Mouse (Mus musculus) heart, adult 2 months (tissue): ENCODE results near the gene Vps54. TPM values are rescaled to one million over a fixed set of nuclear protein-coding genes. Genes with fewer than 3 reads are reported as not detected.

Experiments
- DNase-seq, 2 experiments: peaks; one replicate each; pipeline ENCODE4 v3.0.0; 2021
- H3K27ac ChIP-seq: fragments of 200-600 bp; 2 replicates; pipeline ENCODE4 v1.8.1; 2022
- H3K27me3 ChIP-seq: fragments of 200-500 bp; 2 replicates; pipeline ENCODE4 v1.6.1; 2012; ENCODE audit warnings: mild to moderate bottlenecking, low read length, inconsistent platforms, mixed read lengths; ENCODE audit not compliant: control insufficient read depth, insufficient read depth
- H3K36me3 ChIP-seq: fragments of 200-500 bp; 2 replicates; pipeline ENCODE4 v1.6.1; 2012; ENCODE audit warnings: low read length, inconsistent platforms; ENCODE audit not compliant: control insufficient read depth, insufficient read depth
- H3K4me1 ChIP-seq: fragments of 200-500 bp; 2 replicates; pipeline ENCODE4 v1.6.1; 2011; ENCODE audit warnings: low read length; ENCODE audit not compliant: control insufficient read depth, insufficient read depth
- H3K4me3 ChIP-seq: fragments of 200-600 bp; 2 replicates; pipeline ENCODE4 v1.8.1; 2022
- H3K79me2 ChIP-seq: fragments of 200-500 bp; replicated peaks from 2 replicates; pipeline ENCODE4 v1.6.1; 2012; ENCODE audit warnings: mild to moderate bottlenecking, inconsistent platforms, low read length, moderate library complexity, mixed read lengths; ENCODE audit not compliant: control insufficient read depth, insufficient read depth
- H3K9ac ChIP-seq: fragments of 200-500 bp; 2 replicates; pipeline ENCODE4 v1.6.1; 2012; ENCODE audit warnings: low read depth, mild to moderate bottlenecking, control low read depth, inconsistent platforms, low read length, mixed read lengths
- CTCF ChIP-seq: fragments of 200-600 bp; IDR thresholded peaks from 2 replicates; pipeline ENCODE4 v1.8.1; 2022; ENCODE audit warnings: antibody characterized with exemption, mild to moderate bottlenecking, moderate library complexity
- EP300 ChIP-seq: fragments of 200-500 bp; IDR thresholded peaks from 2 replicates; pipeline ENCODE4 v1.6.1; 2011; ENCODE audit warnings: low read depth, low read length, control low read depth; ENCODE audit not compliant: insufficient read depth
- POLR2A ChIP-seq: fragments of 200-500 bp; IDR thresholded peaks from 2 replicates; pipeline ENCODE4 v1.6.1; 2011; ENCODE audit warnings: mild to moderate bottlenecking, low read depth, low read length, control low read depth; ENCODE audit not compliant: insufficient read depth
- WGBS: fragments of 180-500 bp; shearing (Covaris S2); methylation state at CpG from one replicate; pipeline ENCODE4 v1.1.7; 2018; 5-methylcytosine and 5-hydroxymethylcytosine counted together
- intact Hi-C: fragments of 180-260 bp; cut with DNase I; formaldehyde crosslinking; loops from one replicate; pipeline ENCODE4 v1.15.1; 2025
- polyA plus RNA-seq: library from polyadenylated mRNA; depleted of rRNA; stranded (reverse); fragments of >200 nt; gene quantifications from 2 replicates; pipeline ENCODE4 v1.2.3, GENCODE M21; 2012
- total RNA-seq, 2 experiments: library from RNA; stranded (reverse); gene quantifications; 2 replicates each; pipeline ENCODE4 v1.2.3; 2021

The Vps54 gene
- total and polyA plus RNA-seq, 3 experiments, result 7.9 to 18.8 (median 17.8) TPM

- H3K27me3 ChIP-seq, result no peaks in the 10 kb centered on the region
- H3K79me2 ChIP-seq, result no peaks in the 10 kb centered on the region
- H3K4me3 ChIP-seq, result no peak overlapping the region
- no peak for DNase-seq
- peaks cover 10% of the 10 kb centered on the region for H3K4me1 ChIP-seq
- no peak for TF ChIP-seq EP300
- TF ChIP-seq CTCF, result no peak
- no peak for TF ChIP-seq POLR2A
- 66% methylated on average over 6 of the region's 6 CpGs for WGBS
- peak overlapping the region; percentile 2; the same call in 1 of the 2 replicates for H3K27ac ChIP-seq
- no peak overlapping the region for H3K9ac ChIP-seq
- peaks cover 8% of the 10 kb centered on the region; the same call in 1 of the 2 replicates for H3K36me3 ChIP-seq
- intact Hi-C loops, result no loop called here
These were observed 15.0 kb upstream of the Vps54 start for GRCm38 (mm10) chr11:21224041-21224440.

DNA sequence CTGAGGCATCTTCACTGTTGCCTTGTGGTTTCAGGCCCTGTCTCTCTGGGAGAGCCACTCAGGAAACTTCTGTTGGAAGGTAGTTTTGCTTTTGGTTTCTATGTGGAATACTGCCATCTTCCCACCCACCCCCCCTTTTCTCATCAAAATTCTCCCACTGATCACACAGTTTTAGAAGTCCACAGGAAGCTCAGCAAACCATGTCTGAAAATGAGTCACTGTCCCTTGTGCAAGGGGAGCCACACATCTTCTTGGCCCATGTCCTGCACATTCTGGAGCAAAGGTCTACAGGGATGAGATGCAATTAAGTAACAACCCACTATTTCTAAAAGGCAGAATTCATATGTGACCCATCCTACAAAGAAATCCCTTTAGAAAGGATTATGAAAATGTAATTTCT is 14.6 kb upstream of the Vps54 start:
- Histone ChIP-seq H3K36me3 (peaks cover 8% of the 10 kb centered on the region; the same call in 1 of the 2 replicates), H3K27me3 (no peaks in the 10 kb centered on the region), H3K9ac (no peak overlapping the region), H3K4me3 (no peak overlapping the region), H3K4me1 (peaks cover 10% of the 10 kb centered on the region), H3K79me2 (no peaks in the 10 kb centered on the region), H3K27ac (peak overlapping the region; percentile 3; the same call in 1 of the 2 replicates)
- no peak for DNase-seq
- intact Hi-C loops, result no loop called here
- no peak for TF ChIP-seq EP300

GRCm38 (mm10) chr11:21224983-21225382 is 14.1 kb upstream of the Vps54 start:
- TF ChIP-seq EP300, result no peak
- TF ChIP-seq POLR2A, result no peak
- TF ChIP-seq CTCF, result no peak
- H3K36me3 ChIP-seq, result peaks cover 8% of the 10 kb centered on the region; the same call in 1 of the 2 replicates
- peak overlapping the region; percentile 3; the same call in 1 of the 2 replicates for H3K27ac ChIP-seq
- intact Hi-C loops, result no loop called here
- DNase-seq, result no peak
- no peak overlapping the region for H3K9ac ChIP-seq
- H3K4me3 ChIP-seq, result no peak overlapping the region
- no peaks in the 10 kb centered on the region for H3K79me2 ChIP-seq
- H3K27me3 ChIP-seq, result no peaks in the 10 kb centered on the region
- peaks cover 10% of the 10 kb centered on the region for H3K4me1 ChIP-seq

DNA sequence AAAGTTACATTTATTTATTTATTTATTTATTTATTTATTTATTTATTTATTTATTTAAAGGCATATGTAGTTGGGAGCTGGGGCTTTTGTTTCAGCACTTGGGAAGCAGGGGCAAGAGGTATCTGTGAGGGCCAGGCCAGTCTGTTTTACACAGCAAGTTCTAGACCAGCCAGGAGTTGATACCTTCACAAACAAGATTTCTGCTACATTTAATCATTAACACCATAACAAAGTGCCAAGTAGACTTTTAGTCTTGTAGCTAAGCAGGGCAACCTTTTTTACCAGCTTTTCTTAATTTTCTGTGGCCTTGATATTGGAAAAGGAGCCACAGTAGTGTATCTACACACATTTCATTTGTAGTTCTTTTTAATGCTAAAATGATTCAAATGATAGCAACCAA is 3.7 kb upstream of the Vps54 start:
- H3K9ac ChIP-seq, result no peak overlapping the region
- H3K27me3 ChIP-seq, result no peaks in the 10 kb centered on the region
- no peak for DNase-seq
- TF ChIP-seq EP300, result no peak
- no peak for TF ChIP-seq POLR2A
- TF ChIP-seq CTCF, result no peak
- intact Hi-C loops, result loop anchor here (5.0 kb wide), 2 partner anchors 137 to 318 kb away; partner anchors contain the start of gene Ugp2
- H3K4me1 ChIP-seq, result peaks cover 2% of the 10 kb centered on the region; the same call in 1 of the 2 replicates
- peaks cover 4% of the 10 kb centered on the region; the same call in 1 of the 2 replicates for H3K36me3 ChIP-seq
- no peaks in the 10 kb centered on the region for H3K79me2 ChIP-seq
- H3K4me3 ChIP-seq, result no peak overlapping the region
- no peak overlapping the region for H3K27ac ChIP-seq

DNA sequence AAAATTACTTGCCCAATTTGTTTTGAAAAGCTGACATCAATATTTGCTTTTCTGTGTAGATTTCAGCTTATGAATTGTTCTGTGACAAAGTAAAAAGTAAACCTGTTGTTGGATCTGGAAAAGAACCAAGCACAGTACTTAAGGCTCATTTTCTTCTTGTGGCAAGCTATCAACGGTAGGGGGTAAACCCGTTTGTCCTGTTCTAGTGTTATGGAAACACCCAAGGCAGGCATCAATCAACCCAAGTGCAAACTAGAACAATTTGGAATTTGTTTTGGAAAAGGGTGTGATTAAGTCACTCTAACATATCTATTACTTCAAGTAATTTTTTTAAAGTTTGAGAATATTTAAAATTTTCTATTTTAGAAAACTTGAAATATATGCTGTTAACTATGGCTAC is 3.3 kb upstream of the Vps54 start:
- intact Hi-C loops, result loop anchor here (5.0 kb wide), 2 partner anchors 136 to 319 kb away; partner anchors contain the start of gene Ugp2
- Histone ChIP-seq H3K27ac (no peak overlapping the region), H3K79me2 (no peaks in the 10 kb centered on the region), H3K36me3 (peaks cover 6% of the 10 kb centered on the region), H3K4me3 (no peak overlapping the region), H3K4me1 (peaks cover 2% of the 10 kb centered on the region; the same call in 1 of the 2 replicates), H3K27me3 (no peaks in the 10 kb centered on the region), H3K9ac (no peak overlapping the region)
- whole genome bisulfite sequencing, result 86% methylated on average over 2 of the region's 2 CpGs
- no peak for DNase-seq
- TF ChIP-seq EP300 (no peak), POLR2A (no peak)

DNA sequence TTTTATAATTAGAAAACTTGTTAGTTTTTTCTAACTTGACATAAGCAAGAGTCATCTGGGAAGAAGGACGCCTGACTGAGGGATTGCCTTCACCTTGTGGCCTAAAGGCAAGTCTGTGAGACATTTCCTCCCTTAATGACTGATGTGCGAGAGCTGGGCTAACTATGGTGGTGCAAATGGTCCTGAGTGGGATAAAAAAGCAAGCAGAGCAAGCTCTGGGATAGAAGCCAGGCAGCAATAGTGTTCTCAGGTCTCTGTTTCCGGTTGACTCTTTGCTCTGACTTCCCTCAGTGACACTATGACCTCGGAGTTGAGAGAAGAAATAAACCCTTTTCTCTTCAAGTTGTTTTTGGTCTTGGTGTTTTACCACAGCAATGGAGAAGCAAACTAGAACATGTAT is 2.1 kb upstream of the Vps54 start:
- no peak for TF ChIP-seq CTCF
- TF ChIP-seq POLR2A, result no peak
- peaks cover 5% of the 10 kb centered on the region for H3K4me1 ChIP-seq
- H3K27me3 ChIP-seq, result no peaks in the 10 kb centered on the region
- DNase-seq, result no peak
- H3K79me2 ChIP-seq, result no peaks in the 10 kb centered on the region
- 44% methylated on average over 4 of the region's 4 CpGs for WGBS
- H3K4me3 ChIP-seq, result no peak overlapping the region
- H3K27ac ChIP-seq, result peak overlapping the region; percentile 48
- no peak overlapping the region for H3K9ac ChIP-seq
- H3K36me3 ChIP-seq, result peaks cover 11% of the 10 kb centered on the region
- intact Hi-C loops, result loop anchor here (5.0 kb wide), 2 partner anchors 135 to 320 kb away; partner anchors contain the start of gene Ugp2
